21 mouse cellular contexts compared by ENCODE assay signal in genomic region chr5:53167564-53167963, GRCm38 (mm10). TPM values are rescaled to one million over a fixed set of nuclear protein-coding genes. Genes with fewer than 3 reads are reported as not detected.
"Had no signal": no experiment of that assay in that cellular context is flagged by ENCODE, and none has a peak within 500 bp of the region (broad histone marks: within the 10 kb centered on the region; RNA-seq: fewer than 3 reads in every experiment).

No protein-coding gene starts in this region.

- H3K4me3 ChIP-seq: liver, embryonic 15.5 days; lung, embryonic 15.5 days; megakaryocyte, embryonic 14.5 days; midbrain, embryonic 13.5 days; myocyte; neural tube, embryonic 13.5 days; neural tube, embryonic 15.5 days had no signal

- H3K36me3 ChIP-seq: liver, embryonic 15.5 days; lung, embryonic 15.5 days; neural tube, embryonic 13.5 days; neural tube, embryonic 15.5 days had no signal

- H3K9ac ChIP-seq: liver, embryonic 15.5 days; liver, postnatal 0 days; lung, embryonic 15.5 days; midbrain, embryonic 13.5 days; neural tube, embryonic 13.5 days; neural tube, embryonic 15.5 days had no signal

- H3K4me2 ChIP-seq: liver, embryonic 15.5 days; lung, embryonic 15.5 days; midbrain, embryonic 11.5 days; midbrain, embryonic 13.5 days; neural tube, embryonic 13.5 days; neural tube, embryonic 15.5 days had no signal

- DNase-seq: liver, postnatal 0 days; lung, adult 2 months; lung, postnatal 14 days; lung, postnatal 36 days; retina, postnatal 1 day; spleen, adult 18-20 months; thymus, adult 2 months; thymus, postnatal 25 days; thymus, postnatal 4 days had no signal

- H3K4me1 ChIP-seq: liver, embryonic 15.5 days; lung, embryonic 15.5 days; megakaryocyte, embryonic 14.5 days; midbrain, embryonic 13.5 days; neural tube, embryonic 13.5 days had no signal

- H3K27me3 ChIP-seq: liver, embryonic 15.5 days; lung, embryonic 15.5 days; megakaryocyte, embryonic 14.5 days; midbrain, embryonic 13.5 days; neural tube, embryonic 13.5 days; neural tube, embryonic 15.5 days had no signal

- H3K27ac ChIP-seq: liver, embryonic 15.5 days; lung, embryonic 15.5 days; macrophage; midbrain, embryonic 13.5 days; neural tube, embryonic 13.5 days; neural tube, embryonic 15.5 days had no signal

- ATAC-seq: liver, postnatal 0 days; lung, postnatal 0 days; midbrain, embryonic 13.5 days; midbrain, embryonic 16.5 days had no signal

- H3K9me3 ChIP-seq: liver, embryonic 15.5 days; lung, embryonic 15.5 days; midbrain, embryonic 13.5 days; neural tube, embryonic 13.5 days; neural tube, embryonic 15.5 days had no signal

RNA-seq across cellular contexts. Expression of gene Sel1l3, which starts 46.2 kb away (rescaled TPM):
- total RNA-seq: megakaryocyte progenitor cell, adult 5-6 weeks had no signal
